Mouse (Mus musculus): ENCODE results near the gene Ifi206. TPM values are rescaled to one million over a fixed set of nuclear protein-coding genes. Genes with fewer than 3 reads are reported as not detected.

Ifi206 gene
- polyA plus RNA-seq, 1 experiment = not detected

- H3K36me3 ChIP-seq (ENCODE audit: control insufficient read depth, insufficient read depth) = no peaks in the 10 kb centered on the region
- no peak for TF ChIP-seq FOSL1 (IDR thresholded peaks at IDR 0.05; ENCODE audit: insufficient read depth, low read length, poor library complexity, severe bottlenecking)
- no peak for TF ChIP-seq USF1 (IDR thresholded peaks at IDR 0.05; ENCODE audit: low read depth)
- no peak for TF ChIP-seq MYOD1 (IDR thresholded peaks at IDR 0.05; ENCODE audit: control insufficient read depth, insufficient read length, low read depth)
- TF ChIP-seq CEBPB (IDR thresholded peaks at IDR 0.05; ENCODE audit: low read depth) = no peak
- TF ChIP-seq CTCF (IDR thresholded peaks at IDR 0.05; ENCODE audit: control insufficient read depth, insufficient read depth, insufficient read length) = no peak
- TF ChIP-seq MAX (IDR thresholded peaks at IDR 0.05) = no peak
- no peak for TF ChIP-seq MYOG (IDR thresholded peaks at IDR 0.05; ENCODE audit: control insufficient read depth, extremely low read depth, insufficient read length)
- H3K79me3 ChIP-seq (ENCODE audit: low read depth) = peaks cover 52% of the 10 kb centered on the region
- H3K27me3 ChIP-seq (ENCODE audit: control insufficient read depth, insufficient read depth, insufficient read length) = no peaks in the 10 kb centered on the region
- H3K4me3 ChIP-seq (ENCODE audit: insufficient read depth, poor library complexity, severe bottlenecking) = no peak overlapping the region
- no peak overlapping the region for H3ac ChIP-seq (ENCODE audit: control insufficient read depth, insufficient read length, low read depth)
- H3K79me2 ChIP-seq (ENCODE audit: control insufficient read depth, insufficient read depth) = peaks cover 84% of the 10 kb centered on the region
Observed at GRCm38 (mm10) chr1:173427385-173427784, 63.5 kb downstream of the Ifi206 start.

DNA sequence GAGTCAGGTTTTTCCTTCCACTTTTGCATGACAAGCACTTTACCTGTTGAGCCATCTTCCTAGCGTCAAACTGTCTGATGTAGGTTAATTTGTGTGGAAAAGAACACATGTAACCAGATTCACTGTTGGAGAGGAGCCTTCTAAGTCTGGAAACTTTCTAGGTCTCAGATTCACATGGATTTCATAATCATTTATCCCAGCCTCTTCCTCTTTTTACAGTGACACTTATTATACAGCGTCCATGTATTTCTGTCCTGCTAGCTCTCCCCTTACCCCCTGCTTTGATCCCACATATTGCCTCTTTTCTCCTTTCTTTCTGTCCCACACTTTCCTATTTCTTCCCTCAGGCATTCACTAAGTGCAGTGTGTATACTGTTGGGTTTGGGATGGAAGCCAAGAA, 64.5 kb downstream of the Ifi206 start:
- Histone ChIP-seq H3K79me2 (ENCODE audit: control insufficient read depth, insufficient read depth) (peaks cover 84% of the 10 kb centered on the region), H3K27me3 (ENCODE audit: control insufficient read depth, insufficient read depth, insufficient read length) (no peaks in the 10 kb centered on the region), H3K36me3 (ENCODE audit: control insufficient read depth, insufficient read depth) (no peaks in the 10 kb centered on the region), H3K4me3 (ENCODE audit: insufficient read depth, poor library complexity, severe bottlenecking) (no peak overlapping the region), H3ac (ENCODE audit: control insufficient read depth, insufficient read length, low read depth) (no peak overlapping the region), H3K79me3 (ENCODE audit: low read depth) (peaks cover 53% of the 10 kb centered on the region)
- TF ChIP-seq MAX (IDR thresholded peaks at IDR 0.05) (no peak), CEBPB (IDR thresholded peaks at IDR 0.05; ENCODE audit: low read depth) (no peak), FOSL1 (IDR thresholded peaks at IDR 0.05; ENCODE audit: insufficient read depth, low read length, poor library complexity, severe bottlenecking) (no peak), USF1 (IDR thresholded peaks at IDR 0.05; ENCODE audit: low read depth) (no peak), MYOD1 (IDR thresholded peaks at IDR 0.05; ENCODE audit: control insufficient read depth, insufficient read length, low read depth) (no peak), CTCF (IDR thresholded peaks at IDR 0.05; ENCODE audit: control insufficient read depth, insufficient read depth, insufficient read length) (no peak), MYOG (IDR thresholded peaks at IDR 0.05; ENCODE audit: control insufficient read depth, extremely low read depth, insufficient read length) (no peak)

- TF ChIP-seq USF1 (IDR thresholded peaks at IDR 0.05; ENCODE audit: low read depth) = no peak
- H3K27me3 ChIP-seq (ENCODE audit: control insufficient read depth, insufficient read depth, insufficient read length) = no peaks in the 10 kb centered on the region
- H3K79me3 ChIP-seq (ENCODE audit: low read depth) = peaks cover 32% of the 10 kb centered on the region
- peaks cover 45% of the 10 kb centered on the region for H3K79me2 ChIP-seq (ENCODE audit: control insufficient read depth, insufficient read depth)
- H3K36me3 ChIP-seq (ENCODE audit: control insufficient read depth, insufficient read depth) = no peaks in the 10 kb centered on the region
- peak overlapping the region; percentile 26 for H3K4me3 ChIP-seq (ENCODE audit: insufficient read depth, poor library complexity, severe bottlenecking)
- H3ac ChIP-seq (ENCODE audit: control insufficient read depth, insufficient read length, low read depth) = no peak overlapping the region
Observed at GRCm38 (mm10) chr1:173420374-173420773, 70.5 kb downstream of the Ifi206 start.

DNA sequence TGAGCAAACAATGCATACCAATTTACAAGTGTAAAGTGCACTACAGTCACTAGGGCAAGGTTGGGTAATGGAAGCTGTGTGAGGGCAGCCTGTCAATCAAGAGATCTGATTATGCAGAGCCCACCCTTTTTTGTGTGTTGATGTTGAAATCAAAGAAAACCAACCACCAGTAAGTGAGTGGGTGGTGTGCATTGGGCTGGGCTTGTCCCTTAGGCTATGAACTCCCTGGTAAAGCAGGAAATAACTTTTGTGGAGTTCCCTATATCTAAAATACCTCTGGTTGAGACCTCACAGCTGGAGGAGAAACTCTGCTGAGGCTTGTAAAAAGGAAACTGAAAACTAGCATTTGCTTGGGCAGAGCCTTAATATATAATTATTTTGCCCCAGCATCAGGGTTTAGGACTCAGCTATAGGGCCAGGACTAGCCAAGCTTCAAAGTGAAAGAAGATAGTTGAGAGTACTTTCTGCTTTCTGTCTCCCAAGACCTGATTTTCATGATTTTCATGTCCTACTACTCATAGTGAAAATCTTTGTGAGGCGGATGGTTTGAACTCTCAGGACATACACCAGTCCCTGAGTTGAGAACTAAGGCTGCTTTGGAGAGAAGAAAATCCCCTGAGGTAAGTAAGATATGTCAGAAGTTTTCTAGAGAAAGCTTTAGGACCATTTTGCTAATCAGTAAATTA, 71.8 kb downstream of the Ifi206 start:
- H3ac ChIP-seq (ENCODE audit: control insufficient read depth, insufficient read length, low read depth) = no peak overlapping the region
- peaks cover 32% of the 10 kb centered on the region for H3K79me2 ChIP-seq (ENCODE audit: control insufficient read depth, insufficient read depth)
- H3K4me3 ChIP-seq (ENCODE audit: insufficient read depth, poor library complexity, severe bottlenecking) = no peak overlapping the region
- H3K79me3 ChIP-seq (ENCODE audit: low read depth) = peaks cover 22% of the 10 kb centered on the region
- H3K36me3 ChIP-seq (ENCODE audit: control insufficient read depth, insufficient read depth) = no peaks in the 10 kb centered on the region
- no peaks in the 10 kb centered on the region for H3K27me3 ChIP-seq (ENCODE audit: control insufficient read depth, insufficient read depth, insufficient read length)
- TF ChIP-seq MAX (IDR thresholded peaks at IDR 0.05) = no peak
- TF ChIP-seq USF1 (IDR thresholded peaks at IDR 0.05; ENCODE audit: low read depth) = no peak
- TF ChIP-seq MYOG (IDR thresholded peaks at IDR 0.05; ENCODE audit: control insufficient read depth, extremely low read depth, insufficient read length) = no peak
- TF ChIP-seq FOSL1 (IDR thresholded peaks at IDR 0.05; ENCODE audit: insufficient read depth, low read length, poor library complexity, severe bottlenecking) = no peak
- TF ChIP-seq CEBPB (IDR thresholded peaks at IDR 0.05; ENCODE audit: low read depth) = no peak

GRCm38 (mm10) chr1:173418516-173418915, 72.3 kb downstream of the Ifi206 start:
- Histone ChIP-seq H3K4me3 (ENCODE audit: insufficient read depth, poor library complexity, severe bottlenecking) (no peak overlapping the region), H3K79me2 (ENCODE audit: control insufficient read depth, insufficient read depth) (peaks cover 27% of the 10 kb centered on the region), H3K36me3 (ENCODE audit: control insufficient read depth, insufficient read depth) (no peaks in the 10 kb centered on the region), H3K27me3 (ENCODE audit: control insufficient read depth, insufficient read depth, insufficient read length) (no peaks in the 10 kb centered on the region), H3K79me3 (ENCODE audit: low read depth) (peaks cover 17% of the 10 kb centered on the region), H3ac (ENCODE audit: control insufficient read depth, insufficient read length, low read depth) (no peak overlapping the region)
- TF ChIP-seq USF1 (IDR thresholded peaks at IDR 0.05; ENCODE audit: low read depth) (no peak), MYOG (IDR thresholded peaks at IDR 0.05; ENCODE audit: control insufficient read depth, extremely low read depth, insufficient read length) (no peak), FOSL1 (IDR thresholded peaks at IDR 0.05; ENCODE audit: insufficient read depth, low read length, poor library complexity, severe bottlenecking) (no peak), MAX (IDR thresholded peaks at IDR 0.05) (no peak), CEBPB (IDR thresholded peaks at IDR 0.05; ENCODE audit: low read depth) (no peak)

Small RNA genes lying within 50 kb of the gene (microRNA-seq; reads per million reads assigned to microRNA genes)
- not detected for gene Gm44481 (ENCODE audit: borderline microRNAs expressed)

Other genes with a start within 250 kb of the Ifi206 start
- gene Olfr418, start 225.0 kb downstream of the Ifi206 start, polyA plus RNA-seq (2012; fragmentation: generic; extraction: Trizol) = not detected
- gene Mptx2, start 213.3 kb downstream of the Ifi206 start, polyA plus RNA-seq (2012; fragmentation: generic; extraction: Trizol) = not detected
- gene Ackr1, start 157.3 kb downstream of the Ifi206 start, polyA plus RNA-seq (2012; fragmentation: generic; extraction: Trizol) = not detected
- gene Aim2, start 140.2 kb downstream of the Ifi206 start, polyA plus RNA-seq (2012; fragmentation: generic; extraction: Trizol) = 5.9 TPM
- 0.09 TPM for gene Cadm3, start 123.3 kb downstream of the Ifi206 start, polyA plus RNA-seq (2012; fragmentation: generic; extraction: Trizol)
- not detected for gene Ifi214, start 44.9 kb upstream of the Ifi206 start, polyA plus RNA-seq (2012; fragmentation: generic; extraction: Trizol)
- not detected for gene Ifi213, start 108.2 kb upstream of the Ifi206 start, polyA plus RNA-seq (2012; fragmentation: generic; extraction: Trizol)
- gene Ifi209, start 139.9 kb upstream of the Ifi206 start, polyA plus RNA-seq (2012; fragmentation: generic; extraction: Trizol) = not detected
- gene Ifi208, start 182.6 kb upstream of the Ifi206 start, polyA plus RNA-seq (2012; fragmentation: generic; extraction: Trizol) = not detected